Mouse (Mus musculus) ES-CJ7 (cell line): ENCODE measurements around the gene Megf8.

Experiments used
- DNase-seq: peaks from one replicate; pipeline ENCODE4 v3.0.0; 2011; ENCODE audit warnings: low read depth, low spot score

The Megf8 gene

DNA sequence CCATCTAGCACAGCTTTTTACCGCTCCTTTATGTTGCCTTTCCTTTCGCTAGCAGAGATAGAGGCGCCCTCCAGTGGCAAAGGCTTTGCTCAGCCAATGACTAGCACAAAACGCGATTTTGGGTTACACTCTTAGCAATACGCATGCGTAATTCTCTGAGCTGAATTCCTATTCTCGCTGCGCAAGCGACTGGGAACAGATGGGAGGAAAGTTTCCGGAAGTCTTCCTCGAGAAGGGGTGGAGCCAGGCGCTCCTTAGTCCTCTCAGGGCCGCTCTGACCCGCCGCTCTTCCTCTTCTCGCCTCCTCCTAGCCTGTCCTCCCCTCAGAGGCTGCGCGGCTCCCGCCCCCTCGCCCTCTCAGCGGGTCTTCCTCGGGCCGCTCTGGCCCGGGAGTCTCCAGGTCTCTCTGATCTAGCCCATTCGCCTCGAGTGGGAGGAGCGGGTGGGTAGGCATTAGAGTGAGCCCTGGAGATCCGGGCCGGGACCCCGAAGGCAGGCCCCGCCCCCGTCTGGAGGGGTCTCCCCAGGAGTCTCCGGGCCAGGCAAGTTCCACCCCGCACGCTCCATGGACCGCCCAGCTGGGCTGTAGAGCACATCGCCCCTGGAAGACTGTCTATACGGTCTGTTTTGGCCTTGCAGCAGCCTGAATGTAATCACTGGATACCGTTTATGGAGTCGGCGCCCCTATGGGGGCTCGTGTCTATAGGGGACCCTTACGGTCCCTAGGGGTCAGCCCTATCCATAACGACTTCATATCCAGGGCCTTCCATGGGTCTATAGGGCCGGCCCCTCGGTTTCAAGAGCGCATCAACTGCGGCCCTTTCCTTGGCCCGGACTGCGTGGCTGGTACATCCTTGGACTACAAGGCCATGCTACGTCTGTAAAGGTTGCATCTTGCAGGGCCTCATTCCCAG, at the start of gene Megf8:
Gene Megf8, plus strand, starts transcription at position 633 of the 914 bp plus-strand sequence.
- peak; percentile 100 for DNase-seq

DNA sequence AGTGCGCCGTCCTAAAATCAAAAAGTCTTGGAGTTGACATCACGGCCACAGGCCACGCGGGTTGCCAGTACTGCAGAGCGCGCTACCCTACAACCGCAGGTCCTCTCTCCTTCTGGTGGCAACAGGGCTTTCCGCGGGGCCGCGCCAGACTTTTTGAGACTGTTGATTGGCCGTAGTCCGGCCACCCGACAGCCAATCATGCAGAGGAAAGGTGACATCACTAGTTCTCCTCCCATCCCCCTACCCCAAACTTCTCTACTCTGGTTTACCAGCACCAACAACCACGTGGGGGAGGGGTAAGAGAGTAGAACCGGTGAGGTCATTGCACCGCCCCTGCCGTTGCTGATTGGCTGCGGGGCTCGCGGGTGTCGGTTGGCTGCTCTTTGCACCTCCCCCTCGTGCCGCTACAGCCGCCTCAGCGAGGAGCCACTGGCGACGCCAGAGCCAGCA, 49.6 kb upstream of the Megf8 start, which contains the start of gene Cic:
Gene Cic, plus strand, starts transcription at position 404 of the 450 bp plus-strand sequence.
- peak; percentile 100 for DNase-seq

DNA sequence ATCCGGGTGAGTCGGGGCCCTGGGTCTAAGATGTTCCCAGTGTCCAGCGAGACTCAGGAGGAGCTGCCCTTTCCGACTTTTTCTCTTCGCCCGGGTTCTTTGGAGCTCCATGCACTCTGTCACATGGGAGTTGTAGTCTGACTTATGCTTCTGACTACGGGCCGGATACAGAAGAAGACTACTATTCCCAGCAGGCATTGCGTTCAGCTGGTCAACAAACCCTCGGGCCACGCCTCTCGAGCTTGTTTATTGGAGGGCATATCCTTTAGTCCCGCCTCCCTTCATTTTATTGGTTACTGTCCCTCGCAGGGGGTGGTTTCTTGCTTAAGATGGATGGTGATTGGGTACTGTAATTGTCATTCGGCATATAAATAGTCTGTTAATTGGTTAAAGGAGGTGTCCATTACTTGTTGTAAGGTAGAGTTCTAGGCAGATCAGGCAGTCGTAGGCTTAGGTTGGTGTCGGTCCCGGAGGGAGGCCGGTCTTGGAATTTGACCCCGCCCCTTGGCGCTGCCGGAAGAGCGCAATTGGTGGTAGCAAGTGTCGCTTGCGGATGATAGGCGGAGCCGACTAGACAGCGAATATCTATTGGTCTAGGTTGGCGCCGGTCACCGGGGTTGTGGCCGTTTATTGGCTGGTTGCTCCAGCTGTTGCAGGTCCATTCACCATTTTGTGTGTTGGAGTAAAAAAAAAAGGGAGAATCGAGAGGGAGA, 49.1 kb upstream of the Megf8 start:
- peak; percentile 100 for DNase-seq

DNA sequence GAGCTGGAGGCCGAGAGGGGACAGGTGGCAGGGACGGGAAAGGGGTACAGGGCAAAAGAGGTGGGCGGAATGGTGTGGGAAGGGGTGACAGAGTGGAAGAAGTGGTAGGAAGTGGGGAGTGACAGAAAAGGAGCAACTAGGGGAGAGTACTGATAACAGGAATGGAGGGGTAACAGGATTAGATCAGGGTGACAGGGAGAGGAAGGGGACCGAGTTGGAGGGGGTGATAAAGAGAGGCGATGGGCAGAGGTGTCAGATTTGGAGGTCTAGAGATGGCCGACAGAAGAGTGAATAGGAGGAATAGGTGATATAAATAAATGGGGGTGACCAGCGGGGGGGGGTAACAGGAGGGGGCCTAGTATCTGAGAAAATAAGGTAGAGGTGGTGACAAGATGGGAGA, 48.4 kb upstream of the Megf8 start:
- no peak for DNase-seq

DNA sequence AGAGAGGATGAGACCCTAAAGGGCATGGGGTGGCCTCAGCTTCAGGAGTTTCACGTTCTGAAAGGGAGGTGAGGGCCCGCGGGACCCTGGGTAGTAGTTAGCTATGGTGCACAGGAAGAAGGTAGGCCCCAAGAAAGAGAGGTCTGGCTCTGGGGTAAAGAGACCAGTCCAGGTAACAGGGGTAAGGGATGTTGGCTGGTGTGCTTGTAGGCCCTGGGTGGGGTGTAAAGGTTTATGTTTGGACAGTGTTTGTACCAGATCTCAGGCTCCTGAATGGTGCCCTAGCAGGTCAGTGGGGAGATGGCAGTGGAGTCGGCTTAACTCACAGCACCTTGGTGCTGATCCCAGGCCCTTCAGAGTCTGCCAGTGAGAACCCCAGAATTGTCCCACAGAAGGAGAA, 47.9 kb upstream of the Megf8 start:
- DNase-seq: no peak

DNA sequence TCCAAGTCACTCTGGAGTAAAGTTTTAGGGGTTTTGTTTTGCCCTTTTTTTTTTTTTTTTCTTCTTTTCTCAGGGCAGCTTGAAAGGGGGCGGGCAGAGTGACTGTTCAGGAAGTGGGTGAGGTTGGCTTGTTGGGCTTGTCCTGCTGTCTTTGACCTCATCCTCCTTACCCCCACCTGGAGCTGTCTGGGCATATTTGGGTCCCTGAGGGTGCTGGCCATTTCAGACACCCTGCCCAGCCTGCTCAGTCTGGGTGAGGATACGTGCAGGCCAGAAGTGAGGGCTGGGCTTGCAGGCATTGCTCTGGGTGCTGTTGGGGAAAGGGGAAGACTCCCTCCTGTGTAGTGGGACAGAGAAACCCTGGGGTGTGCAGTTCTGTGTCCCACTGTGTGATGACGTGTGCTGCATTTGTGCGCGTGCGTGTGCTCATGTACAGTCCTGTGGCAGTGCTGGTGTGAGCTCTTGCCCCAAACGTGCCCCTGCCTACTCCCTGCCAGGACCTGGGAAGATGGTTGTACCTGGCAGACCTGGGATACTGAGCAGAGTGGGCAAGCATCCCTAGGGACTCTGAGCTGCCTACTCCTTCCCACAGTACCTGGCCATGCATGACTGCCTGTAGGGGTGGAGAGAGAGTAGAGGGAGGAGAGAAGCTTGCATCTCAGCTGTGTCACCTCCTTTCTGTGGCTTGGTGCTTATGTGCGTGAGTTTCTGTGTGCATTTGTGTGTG, 47.3 kb upstream of the Megf8 start:
- no peak for DNase-seq

DNA sequence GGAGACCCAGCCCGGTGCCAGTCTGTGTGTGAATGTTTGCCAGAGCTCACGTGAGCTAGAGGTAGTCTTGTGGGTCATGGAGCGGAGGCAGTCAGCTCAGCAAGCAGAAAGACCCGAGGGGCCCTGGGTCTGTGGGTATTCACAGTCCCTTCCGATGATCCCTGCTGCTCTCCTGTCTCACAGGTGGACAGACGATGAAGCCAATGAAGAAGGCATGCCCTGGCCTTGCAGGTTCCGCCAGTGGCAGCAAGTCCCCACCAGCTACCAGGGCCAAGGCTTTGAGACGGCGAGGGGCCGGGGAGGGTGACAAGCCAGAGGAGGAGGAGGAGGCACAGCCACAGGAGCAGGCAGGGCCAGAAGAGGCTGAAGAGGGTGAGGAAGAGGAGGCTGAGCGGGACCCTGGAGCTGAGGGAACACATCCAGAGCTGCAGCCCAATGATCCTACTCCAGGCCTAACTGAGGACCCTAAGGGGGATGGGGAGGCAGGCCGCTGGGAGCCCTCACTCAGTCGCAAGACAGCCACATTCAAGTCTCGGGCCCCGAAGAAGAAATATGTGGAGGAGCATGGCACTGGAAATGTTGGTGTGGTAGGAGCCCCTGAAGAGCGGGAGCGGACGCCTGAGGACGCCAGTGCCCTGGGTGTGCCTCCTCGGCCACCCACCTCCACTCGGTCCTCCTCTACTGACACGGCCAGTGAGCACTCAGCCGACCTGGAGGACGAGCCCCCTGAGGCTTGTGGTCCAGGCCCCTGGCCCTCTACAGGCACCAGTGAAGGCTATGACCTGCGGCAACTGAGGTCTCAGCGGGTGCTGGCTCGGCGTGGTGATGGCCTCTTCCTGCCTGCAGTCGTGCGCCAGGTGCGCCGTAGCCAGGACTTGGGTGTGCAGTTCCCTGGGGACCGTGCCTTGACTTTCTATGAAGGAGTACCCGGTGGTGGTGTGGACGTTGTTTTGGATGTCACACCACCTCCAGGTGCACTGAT, 46.0 kb upstream of the Megf8 start:
- no peak for DNase-seq

DNA sequence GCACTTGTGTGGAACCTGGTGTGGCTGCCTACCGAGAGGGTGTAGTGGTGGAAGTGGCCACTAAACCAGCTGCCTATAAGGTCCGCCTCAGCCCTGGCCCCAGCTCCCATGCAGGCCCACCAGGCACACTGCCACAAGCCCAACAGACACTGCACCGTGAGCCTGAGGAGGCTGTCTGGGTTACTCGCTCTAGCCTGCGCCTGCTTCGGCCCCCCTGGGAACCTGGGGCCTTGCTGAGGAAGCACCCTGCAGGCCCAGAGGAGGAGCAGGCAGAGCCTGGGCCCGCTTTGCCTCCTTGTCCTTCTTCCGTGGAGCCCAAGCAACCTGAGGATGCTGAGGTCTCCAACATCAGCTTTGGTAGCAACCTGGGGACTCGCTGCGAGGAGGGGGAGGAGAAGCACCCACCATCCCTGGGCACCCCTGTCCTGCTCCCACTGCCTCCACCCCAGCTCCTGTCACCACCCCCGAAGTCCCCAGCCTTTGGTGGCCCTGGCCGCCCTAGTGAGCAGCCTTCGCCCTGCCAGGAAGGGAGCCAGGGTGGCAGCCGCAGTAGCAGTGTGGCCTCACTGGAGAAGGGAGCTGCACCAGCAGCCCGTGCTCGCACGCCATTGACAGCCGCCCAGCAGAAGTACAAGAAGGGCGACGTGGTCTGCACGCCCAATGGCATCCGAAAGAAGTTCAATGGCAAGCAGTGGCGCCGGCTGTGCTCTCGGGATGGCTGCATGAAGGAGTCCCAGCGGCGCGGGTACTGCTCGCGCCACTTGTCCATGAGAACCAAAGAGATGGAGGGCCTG, 45.1 kb upstream of the Megf8 start:
- DNase-seq: no peak

DNA sequence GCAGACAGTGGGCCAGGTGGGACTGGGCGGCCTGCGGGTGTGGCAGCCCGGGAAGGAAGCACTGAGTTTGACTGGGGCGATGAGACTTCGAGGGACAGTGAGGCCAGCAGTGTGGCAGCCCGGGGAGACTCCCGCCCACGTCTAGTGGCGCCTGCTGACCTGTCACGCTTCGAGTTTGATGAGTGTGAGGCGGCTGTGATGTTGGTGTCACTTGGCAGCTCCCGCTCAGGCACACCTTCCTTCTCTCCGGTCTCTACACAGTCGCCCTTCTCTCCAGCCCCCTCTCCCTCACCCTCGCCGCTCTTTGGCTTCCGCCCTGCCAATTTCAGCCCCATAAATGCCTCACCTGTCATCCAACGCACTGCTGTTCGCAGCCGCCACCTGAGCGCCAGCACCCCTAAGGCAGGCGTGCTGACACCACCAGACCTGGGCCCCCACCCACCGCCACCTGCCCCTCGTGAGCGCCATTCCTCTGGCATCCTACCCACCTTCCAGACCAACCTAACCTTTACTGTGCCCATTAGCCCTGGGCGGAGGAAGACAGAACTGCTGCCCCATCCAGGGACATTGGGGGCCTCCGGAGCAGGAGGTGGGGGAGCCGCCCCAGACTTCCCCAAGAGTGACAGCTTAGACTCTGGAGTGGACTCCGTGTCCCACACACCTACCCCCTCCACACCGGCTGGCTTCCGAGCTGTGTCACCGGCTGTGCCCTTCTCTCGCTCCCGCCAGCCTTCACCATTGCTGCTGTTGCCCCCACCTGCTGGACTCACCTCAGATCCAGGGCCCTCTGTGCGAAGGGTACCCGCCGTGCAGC, 44.3 kb upstream of the Megf8 start:
- no peak for DNase-seq

DNA sequence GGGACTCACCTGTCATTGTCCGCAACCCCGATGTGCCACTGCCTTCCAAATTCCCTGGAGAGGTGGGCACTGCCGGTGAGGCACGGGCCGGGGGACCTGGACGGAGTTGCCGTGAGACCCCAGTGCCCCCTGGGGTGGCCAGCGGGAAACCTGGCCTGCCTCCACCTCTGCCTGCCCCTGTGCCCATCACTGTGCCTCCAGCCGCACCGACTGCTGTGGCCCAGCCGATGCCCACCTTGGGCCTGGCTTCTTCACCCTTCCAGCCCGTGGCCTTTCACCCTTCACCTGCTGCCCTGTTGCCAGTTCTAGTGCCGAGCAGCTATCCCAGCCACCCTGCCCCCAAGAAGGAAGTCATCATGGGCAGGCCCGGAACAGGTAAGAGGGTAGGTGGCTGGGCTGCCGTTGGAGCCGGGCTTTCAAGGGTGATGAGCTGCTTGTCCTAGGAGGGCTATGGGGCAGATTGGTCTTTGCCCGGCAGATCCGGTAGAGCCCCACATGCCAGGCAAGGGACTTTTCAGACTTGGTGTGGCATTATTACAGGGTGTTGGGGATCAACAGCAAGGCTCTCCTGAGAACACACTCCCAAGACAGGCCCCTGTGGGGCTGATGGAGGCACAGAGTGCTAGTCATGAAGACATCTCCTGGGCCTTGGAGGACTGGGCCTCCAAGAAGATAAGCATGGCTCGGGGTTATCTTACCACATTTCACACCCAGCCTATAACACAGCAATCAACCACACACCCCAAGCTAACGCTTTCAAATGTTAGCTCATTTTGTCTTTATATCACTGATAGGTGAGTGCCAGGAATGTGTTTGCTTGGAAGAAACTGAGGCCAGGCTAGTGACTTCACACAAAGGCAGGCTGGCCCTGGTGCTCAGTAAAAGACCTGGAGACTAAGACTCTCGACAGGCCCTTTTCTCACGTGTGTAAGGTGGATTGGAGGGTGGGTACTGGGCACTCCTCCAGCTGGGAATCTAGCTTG, 43.4 kb upstream of the Megf8 start:
- DNase-seq: no peak

DNA sequence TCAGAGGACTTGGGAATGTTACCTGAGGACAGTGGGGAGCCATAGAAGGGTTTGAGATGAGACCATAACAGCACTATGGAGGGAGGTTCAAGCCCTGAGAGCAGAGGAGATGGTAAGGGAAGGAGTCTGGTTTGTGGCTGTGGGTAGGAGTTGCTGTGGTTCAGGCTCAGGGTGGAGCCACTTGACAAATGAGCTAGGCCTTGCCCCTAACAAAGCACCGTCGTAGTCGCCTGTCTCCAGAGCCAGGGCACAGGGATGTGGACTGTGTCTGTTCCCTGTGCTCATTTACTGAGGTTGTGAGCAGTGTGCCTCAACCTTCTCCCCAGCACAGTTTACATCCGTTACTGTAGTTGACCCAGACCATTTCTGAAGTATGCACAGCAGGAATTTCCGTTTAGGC, 42.4 kb upstream of the Megf8 start:
- DNase-seq: no peak

DNA sequence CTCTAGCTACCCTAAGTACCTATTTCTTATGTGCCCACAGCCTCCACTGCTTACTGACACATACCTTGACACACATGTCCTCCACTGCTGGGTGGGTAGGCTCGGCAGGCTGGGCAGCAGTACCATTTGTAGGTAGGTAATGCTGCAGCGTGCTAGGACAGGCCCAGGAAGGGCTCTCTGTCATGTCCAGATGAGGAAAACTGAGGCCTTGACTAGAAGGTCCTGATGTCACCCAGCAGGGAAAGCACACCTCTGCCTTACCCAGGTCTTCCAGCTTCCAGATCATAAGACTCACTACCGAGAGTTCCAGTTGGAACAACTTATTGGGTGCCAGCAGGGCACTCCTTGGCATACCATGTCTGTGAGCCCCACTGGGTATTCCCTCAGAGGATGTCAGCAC, 42.0 kb upstream of the Megf8 start:
- no peak for DNase-seq

DNA sequence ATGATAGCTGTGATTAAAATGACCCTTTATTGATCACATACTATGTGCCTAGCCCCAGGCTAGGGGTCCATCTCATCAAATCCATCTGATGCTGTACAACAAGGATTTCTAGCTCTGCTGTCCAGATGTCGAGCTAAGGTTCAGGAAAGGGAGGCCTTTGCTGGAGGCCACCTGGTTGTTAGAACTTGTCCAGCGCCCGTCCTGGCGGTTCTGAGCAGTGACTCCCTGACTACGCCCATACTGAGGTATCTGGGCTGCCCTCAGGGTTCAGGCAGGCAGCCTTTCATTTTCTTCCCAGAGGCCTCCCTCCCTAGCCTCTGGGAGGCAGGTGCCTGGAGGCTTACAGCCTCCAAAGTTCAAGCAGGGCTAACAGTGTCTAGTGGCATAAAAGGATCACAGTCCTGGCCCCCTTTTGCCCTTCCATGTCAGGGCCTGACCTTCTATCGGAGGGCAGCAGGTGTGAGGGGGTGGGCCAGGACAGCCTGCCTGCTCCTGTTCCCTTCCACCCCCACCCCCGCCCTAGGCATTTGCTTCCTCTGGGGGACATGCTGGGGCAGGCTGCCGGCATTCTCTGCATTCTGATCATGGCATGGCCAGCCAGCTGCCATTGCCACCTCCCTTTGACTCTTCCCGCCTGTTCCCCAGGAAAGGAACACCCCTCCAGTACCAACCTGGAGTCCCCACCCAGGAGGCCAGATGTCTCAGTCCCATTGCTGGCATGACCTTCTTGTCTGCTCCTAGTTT, 41.2 kb upstream of the Megf8 start:
- DNase-seq: peak; percentile 67

DNA sequence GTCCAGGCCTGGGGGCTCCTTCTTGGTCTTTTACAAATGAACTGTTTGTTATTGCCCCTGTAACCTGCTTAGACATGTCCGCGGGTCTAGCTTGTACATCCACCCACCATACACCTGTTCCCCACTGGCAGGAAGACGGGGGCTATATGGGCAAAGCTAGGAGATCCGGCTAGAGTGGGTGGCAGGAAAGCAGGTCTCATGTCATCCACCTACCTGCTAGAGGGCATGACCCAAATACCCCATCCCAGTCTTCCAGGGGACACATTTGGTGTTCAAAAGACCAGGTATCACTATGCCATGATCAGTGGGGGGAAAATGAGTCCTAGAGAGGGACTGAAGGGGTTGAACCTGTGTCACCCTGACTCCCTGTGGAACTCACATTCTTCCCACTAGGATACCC, 39.6 kb upstream of the Megf8 start:
- no peak for DNase-seq

DNA sequence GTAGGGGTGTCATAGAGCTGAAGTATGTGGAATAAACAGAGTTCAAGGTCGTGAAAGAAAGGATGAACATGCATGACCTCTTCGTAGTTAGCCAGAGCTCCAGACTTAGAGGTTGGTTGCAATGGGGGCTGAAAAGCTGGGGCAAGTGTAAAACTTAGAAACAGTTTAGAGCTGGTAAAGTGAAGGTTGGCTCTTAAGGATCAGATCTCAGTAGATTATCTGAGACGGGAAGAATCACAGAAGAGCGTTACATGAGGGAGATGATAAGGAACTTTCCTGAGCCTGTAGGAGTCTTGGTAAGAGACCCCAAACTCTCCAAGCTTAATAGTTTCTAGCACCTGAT, 39.0 kb upstream of the Megf8 start:
- DNase-seq: no peak

DNA sequence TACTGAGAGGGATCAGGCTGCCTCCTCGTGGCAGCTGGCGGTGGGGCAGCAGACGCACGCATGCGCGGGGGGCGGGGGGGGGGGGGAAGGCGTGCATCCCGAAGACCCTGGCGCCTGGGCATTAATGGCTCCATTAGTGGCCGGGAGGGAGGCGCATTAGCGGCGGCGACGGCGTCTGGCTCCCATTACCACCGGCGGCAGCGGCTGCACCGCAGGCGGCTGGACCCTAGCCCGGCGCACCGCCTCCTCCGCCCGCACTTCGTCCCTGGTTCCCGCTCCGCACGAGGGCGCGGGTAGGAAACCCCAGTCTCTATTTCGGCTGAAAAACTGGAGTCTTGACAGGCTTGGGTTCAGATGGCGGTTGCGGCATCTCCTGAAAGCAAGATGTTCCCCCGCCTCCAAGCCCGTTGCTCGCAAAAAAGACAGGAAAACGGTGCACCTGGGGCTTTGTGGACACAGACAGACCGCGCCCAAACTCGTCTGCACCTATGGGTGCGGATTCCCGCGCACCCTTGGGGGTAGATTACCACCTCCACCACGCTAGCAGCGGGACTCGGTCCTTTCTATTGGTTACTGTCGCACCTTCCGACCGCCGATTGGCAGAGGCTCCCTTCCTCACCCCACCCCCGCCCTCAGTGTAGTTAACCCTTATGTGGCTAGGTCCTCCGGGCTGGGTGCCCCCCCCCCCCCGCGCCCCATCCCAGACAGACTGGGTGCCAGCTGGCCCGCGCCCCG, 38.5 kb upstream of the Megf8 start:
- DNase-seq: peak; percentile 81
